Mouse (Mus musculus) ovary, postnatal 14 days (tissue): ENCODE results near the gene Agpat4.

Experiments used
- DNase-seq: peaks from one replicate; pipeline ENCODE4 v3.0.0; 2022; ENCODE audit warnings: low spot score

Gene Agpat4

DNA sequence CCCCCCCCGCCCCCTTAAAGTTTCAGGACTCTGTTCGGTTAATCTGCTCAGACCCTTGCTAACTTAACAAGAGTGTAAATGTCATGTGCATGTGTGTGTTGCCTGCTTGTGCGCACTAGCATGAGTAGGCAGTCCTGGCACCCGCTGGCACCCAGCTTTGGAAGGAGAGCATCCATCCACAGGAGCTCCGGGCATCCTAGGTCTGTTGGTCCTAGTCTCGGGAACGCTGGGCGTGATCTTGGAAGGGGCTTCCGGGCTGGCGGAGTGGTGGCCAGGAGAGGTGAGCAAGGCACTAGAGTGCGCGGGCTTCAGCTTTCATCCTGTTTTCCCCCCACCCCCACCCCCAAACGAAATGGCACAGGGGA lies at the start of gene Agpat4:
TSS of gene Agpat4 (plus strand) at position 144 of the 365 bp plus-strand sequence.
- peak; percentile 17 for DNase-seq

- no peak for DNase-seq
These were observed 41.7 kb upstream of the Agpat4 start for GRCm38 (mm10) chr17:12076816-12077215.

GRCm38 (mm10) chr17:12080656-12081495 lies 37.6 kb upstream of the Agpat4 start:
- peak; percentile 5 for DNase-seq

DNA sequence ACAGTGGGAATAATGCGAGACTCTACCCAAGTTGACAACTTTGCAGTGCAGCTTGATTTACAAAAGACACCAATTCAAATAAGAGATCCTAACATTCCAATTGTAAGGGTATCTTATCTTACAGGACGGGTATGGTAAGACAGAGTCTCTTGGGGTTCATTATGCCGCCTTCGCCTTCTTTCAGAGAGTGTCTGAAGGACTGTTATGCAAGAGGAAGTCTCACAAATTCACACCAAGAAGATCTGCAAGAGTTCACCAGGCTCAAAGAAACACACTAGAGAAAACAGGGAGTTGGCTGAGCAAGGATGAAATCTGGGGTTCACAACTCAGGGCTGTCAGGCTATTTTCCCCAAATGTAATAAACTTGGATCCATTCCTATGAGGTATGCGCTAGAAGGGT lies 36.3 kb upstream of the Agpat4 start:
- DNase-seq: no peak

- DNase-seq: no peak
These were observed 28.1 kb upstream of the Agpat4 start for GRCm38 (mm10) chr17:12090261-12090927.

DNA sequence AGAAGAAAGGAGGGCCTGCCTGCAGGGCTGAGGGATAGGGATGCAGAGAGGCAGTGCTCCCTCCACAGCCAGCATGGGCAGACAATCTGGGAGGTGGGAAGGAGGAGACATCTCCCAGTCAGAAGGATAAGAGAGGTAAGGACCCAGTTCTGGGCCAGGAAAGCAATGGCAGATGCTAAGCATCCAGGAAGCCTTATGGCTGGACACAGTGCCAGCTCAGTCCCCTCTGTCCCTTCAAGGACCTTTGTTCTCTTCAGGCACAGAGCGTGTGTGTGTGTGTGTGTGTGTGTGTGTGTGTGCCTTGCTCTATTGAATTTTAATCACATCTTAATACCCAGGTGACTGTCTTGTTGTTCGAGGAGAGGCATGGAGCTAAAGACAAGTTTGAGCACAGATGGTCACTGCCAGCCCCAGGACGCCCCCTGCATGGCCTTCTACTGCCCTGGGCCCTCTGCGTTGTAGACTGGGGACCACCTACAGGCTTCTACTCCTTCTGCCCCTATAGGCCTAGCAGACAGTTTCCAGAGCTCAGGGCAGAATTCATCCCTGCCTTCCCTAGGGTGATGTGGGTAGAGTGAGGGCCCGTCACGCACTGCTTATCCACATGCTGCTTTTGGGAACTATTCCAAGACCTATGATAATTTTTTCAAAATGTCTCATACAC lies 25.5 kb upstream of the Agpat4 start:
- DNase-seq: no peak

DNA sequence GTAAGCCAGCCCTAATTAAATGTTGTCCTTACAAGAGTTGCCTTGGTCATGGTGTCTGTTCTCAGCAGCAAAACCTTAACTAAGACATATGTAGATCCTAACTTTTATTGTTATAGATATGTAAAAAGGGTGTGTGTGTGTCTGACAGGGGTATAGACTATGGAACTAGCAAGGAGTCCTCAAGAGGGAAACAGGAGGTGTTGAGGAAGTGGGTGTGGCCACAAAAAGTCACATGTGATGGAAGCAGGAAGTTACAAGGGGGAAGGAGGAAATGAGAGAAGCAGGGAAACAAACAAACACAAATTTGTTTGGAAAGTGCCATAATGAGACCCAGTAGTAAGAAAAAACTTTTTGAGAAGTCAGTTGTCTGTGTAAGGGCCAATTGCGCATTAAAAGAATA lies 24.5 kb upstream of the Agpat4 start:
- no peak for DNase-seq

GRCm38 (mm10) chr17:12094827-12095590 lies 23.5 kb upstream of the Agpat4 start:
- no peak for DNase-seq

DNA sequence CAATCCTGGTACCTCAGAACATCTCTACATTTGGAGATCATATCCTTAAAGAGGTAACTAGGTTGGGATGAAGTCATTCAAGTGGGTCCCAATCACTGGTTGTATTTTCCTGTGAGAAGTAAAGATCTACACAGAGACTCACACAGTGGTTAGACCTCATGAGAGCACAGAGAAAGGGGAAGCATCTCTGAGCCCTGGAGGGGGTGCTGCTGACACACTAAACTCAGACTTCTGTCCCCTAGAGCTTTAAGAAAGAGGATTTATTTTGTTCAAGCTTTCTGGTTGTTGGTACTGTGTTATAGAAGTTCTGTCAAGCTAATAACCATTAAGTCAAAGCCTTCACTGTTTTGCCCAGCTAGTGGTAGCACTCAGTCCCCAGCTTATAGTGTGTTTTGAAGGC lies 19.1 kb upstream of the Agpat4 start:
- DNase-seq: no peak

- DNase-seq: no peak
These were observed 16.2 kb upstream of the Agpat4 start for GRCm38 (mm10) chr17:12102326-12102725.

DNA sequence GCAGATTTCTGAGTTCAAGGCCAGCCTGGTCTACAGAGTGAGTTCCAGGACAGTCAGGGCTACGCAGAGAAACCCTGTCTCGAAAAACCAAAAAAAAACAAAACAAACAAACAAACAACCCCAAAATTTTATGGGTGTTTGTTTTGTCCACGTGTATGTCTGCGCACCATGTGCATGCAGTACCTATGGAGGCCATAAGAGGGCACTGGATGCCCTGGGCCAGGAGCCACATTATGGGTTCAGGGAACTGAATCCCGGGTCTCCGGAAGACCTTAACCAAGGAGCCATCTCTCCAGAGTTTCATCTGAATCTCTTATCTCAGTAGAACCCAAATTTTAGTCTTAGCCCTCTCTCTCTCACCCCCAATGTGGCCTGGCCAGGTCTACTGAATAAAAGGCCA lies 14.7 kb upstream of the Agpat4 start:
- no peak for DNase-seq

DNA sequence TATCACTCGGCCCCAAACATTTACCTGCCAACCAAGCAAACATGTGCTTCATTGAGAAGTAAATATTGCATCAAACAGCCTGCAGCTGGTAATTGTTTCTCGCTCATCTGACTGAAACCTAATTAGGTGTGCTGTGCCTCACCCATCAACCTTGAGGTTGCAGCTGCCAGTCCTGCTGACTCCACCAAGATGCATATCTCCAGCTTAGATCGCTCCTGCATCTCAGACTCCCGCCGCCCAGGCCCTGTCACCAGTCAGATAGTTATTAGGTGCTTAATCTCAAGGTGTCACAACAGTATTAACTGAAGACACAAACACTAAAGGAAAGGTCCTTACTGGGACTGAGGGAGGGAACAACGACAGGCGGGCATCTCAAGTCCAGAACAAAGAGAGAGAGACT lies 14.3 kb upstream of the Agpat4 start:
- no peak for DNase-seq

GRCm38 (mm10) chr17:12104690-12105089 lies 13.8 kb upstream of the Agpat4 start:
- DNase-seq: no peak

- no peak for DNase-seq
These were observed 12.2 kb upstream of the Agpat4 start for GRCm38 (mm10) chr17:12106255-12106654.

GRCm38 (mm10) chr17:12113626-12114025 lies 4.9 kb upstream of the Agpat4 start:
- no peak for DNase-seq

DNA sequence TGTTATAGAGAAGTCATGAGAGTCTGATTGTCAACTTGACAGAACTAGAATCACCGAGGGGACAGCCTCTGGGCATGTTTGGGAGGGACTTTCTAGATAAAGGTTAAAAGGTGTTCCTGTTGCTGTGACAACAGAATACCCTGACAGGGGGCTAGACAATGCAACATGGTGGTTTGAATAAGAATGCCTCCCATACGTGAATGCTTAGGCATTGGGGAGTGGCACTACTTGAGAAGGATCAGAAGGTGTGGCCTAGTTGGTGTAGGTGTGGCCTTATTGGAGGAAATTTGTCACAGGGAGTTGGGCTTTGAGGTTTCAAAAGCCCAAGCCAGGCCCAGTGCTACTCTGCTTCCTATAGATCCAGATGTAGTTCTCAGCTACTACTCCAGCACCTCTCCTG lies 3.4 kb upstream of the Agpat4 start:
- DNase-seq: no peak

GRCm38 (mm10) chr17:12118131-12118530 lies 373 bp upstream of the Agpat4 start:
- DNase-seq: no peak

DNA sequence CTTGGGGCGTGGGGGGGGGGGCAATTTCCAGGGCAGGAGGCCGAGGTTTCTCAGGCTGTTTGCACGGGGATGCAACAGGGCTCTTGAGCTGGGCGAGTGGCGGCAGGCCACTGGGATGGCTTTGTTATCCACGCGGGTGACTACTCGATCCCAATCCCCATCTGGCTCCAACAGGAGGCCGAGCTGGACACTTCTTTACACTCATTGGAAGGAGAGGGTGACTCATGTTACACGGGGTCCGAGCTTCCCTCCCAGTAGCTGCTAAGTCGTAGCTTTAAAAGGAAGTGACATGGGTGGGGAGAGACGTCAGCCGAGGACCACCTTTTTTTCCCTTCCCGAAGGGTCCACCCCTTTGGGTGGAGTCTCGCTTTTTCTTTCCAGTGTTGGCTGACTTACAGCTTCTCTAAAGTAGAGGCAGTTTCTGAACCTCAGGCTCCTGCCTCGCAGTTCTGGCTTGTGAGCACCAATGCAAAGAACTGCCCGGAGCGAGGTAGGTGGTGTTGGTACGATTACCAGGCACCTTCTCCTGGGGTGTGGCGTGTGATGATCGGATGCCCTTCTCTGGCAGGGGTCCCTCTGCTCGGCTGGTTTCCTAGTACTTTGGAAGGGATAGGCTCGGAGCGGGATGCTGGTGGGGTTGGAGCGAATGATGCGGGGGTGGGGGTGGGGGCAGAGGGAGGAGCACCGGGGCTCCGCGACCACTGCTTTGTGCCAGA lies 580 bp downstream of the Agpat4 start:
- DNase-seq: peak; percentile 46

GRCm38 (mm10) chr17:12119675-12120074 lies 1.2 kb downstream of the Agpat4 start:
- DNase-seq: peak; percentile 6

GRCm38 (mm10) chr17:12120268-12120667 lies 1.8 kb downstream of the Agpat4 start:
- DNase-seq: no peak

GRCm38 (mm10) chr17:12121226-12121794 lies 2.8 kb downstream of the Agpat4 start:
- no peak for DNase-seq
